Mouse (Mus musculus): ENCODE measurements around the gene Sf3a3. TPM values are rescaled to one million over a fixed set of nuclear protein-coding genes. Genes with fewer than 3 reads are reported as not detected.

Gene Sf3a3
- polyA plus RNA-seq, 1 experiment: 24.2 TPM

DNA sequence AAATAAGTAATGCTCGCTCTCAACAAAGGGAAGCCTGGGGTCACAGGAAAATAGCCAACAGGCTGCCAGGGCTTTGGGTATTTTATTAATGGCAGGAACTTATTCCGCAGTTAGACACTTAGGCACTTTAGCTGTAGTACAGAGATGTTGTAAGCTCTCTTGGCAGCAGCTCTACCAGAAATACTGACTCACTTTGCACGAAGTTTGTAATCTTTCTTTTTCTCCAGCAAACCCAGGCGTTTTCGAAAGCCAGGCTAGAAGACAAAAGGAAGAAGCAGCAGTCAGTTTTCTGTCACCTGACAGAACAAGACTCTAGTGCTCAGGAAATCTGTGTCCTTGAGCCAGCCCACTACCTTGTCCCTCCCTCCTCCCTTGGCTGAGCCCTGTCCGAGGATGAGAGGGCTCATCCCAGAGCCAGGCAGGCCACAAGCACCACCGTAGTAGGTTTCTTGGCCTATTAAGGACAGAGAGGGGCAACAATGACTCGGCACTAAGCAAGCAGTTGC, 28.6 kb upstream of the Sf3a3 start:
- Histone ChIP-seq H3K4me3 (ENCODE audit: control insufficient read depth, low read depth, low read length) (no peak overlapping the region), H3K36me3 (ENCODE audit: control insufficient read depth, insufficient read depth, low read length) (peaks cover 2% of the 10 kb centered on the region; the same call in 1 of the 2 replicates), H3K27me3 (ENCODE audit: control insufficient read depth, insufficient read depth, low read length) (no peaks in the 10 kb centered on the region), H3K4me1 (ENCODE audit: control insufficient read depth, insufficient read depth, low read length) (no peaks in the 10 kb centered on the region), H3K27ac (ENCODE audit: control insufficient read depth, insufficient read depth, low read depth, low read length) (no peak overlapping the region)
- no peak for TF ChIP-seq CTCF (IDR thresholded peaks at IDR 0.05; ENCODE audit: control insufficient read depth, insufficient read depth, insufficient replicate concordance, low read depth, low read length)
- no peak for TF ChIP-seq POLR2A (IDR thresholded peaks at IDR 0.05; ENCODE audit: control insufficient read depth, low read depth, low read length)

GRCm38 (mm10) chr4:124691455-124691854, 23.1 kb upstream of the Sf3a3 start:
- Histone ChIP-seq H3K27me3 (ENCODE audit: control insufficient read depth, insufficient read depth, low read length) (no peaks in the 10 kb centered on the region), H3K4me1 (ENCODE audit: control insufficient read depth, insufficient read depth, low read length) (peaks cover 2% of the 10 kb centered on the region), H3K36me3 (ENCODE audit: control insufficient read depth, insufficient read depth, low read length) (no peaks in the 10 kb centered on the region), H3K4me3 (ENCODE audit: control insufficient read depth, low read depth, low read length) (no peak overlapping the region), H3K27ac (ENCODE audit: control insufficient read depth, insufficient read depth, low read depth, low read length) (no peak overlapping the region)
- TF ChIP-seq CTCF (IDR thresholded peaks at IDR 0.05; ENCODE audit: control insufficient read depth, insufficient read depth, insufficient replicate concordance, low read depth, low read length) (no peak), POLR2A (IDR thresholded peaks at IDR 0.05; ENCODE audit: control insufficient read depth, low read depth, low read length) (no peak)

DNA sequence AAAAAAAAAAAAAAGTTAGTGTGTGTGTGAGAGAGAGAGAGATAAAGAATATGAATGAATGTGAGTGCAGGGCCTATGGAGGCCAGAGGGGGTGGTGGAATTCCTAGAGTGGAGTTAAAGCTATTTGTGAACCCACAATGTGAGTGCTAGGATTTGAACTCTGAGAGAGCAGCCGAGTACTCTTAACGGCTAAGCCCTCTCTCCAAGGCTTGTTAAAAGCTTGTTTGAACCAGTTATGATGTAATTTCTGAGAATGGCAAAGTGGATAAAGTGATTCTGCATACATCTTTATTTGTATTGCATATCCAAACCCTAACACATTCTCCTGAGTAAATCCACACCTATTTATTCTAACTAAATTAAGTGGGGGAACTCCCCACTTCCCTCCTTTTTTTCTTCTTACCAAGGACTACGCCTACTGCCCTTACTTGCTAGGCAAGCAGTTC, 22.1 kb upstream of the Sf3a3 start:
- no peak for TF ChIP-seq CTCF (IDR thresholded peaks at IDR 0.05; ENCODE audit: control insufficient read depth, insufficient read depth, insufficient replicate concordance, low read depth, low read length)
- TF ChIP-seq POLR2A (IDR thresholded peaks at IDR 0.05; ENCODE audit: control insufficient read depth, low read depth, low read length): no peak
- no peak overlapping the region for H3K27ac ChIP-seq (ENCODE audit: control insufficient read depth, insufficient read depth, low read depth, low read length)
- no peak overlapping the region; the same call in 1 of the 2 replicates for H3K4me3 ChIP-seq (ENCODE audit: control insufficient read depth, low read depth, low read length)
- H3K27me3 ChIP-seq (ENCODE audit: control insufficient read depth, insufficient read depth, low read length): no peaks in the 10 kb centered on the region
- H3K4me1 ChIP-seq (ENCODE audit: control insufficient read depth, insufficient read depth, low read length): peaks cover 2% of the 10 kb centered on the region
- no peaks in the 10 kb centered on the region for H3K36me3 ChIP-seq (ENCODE audit: control insufficient read depth, insufficient read depth, low read length)

GRCm38 (mm10) chr4:124693135-124693894, 21.3 kb upstream of the Sf3a3 start, which contains the start of gene Utp11:
TSS of gene Utp11 (minus strand) at chr4:124693600.
- no peaks in the 10 kb centered on the region for H3K27me3 ChIP-seq (ENCODE audit: control insufficient read depth, insufficient read depth, low read length)
- H3K27ac ChIP-seq (ENCODE audit: control insufficient read depth, insufficient read depth, low read depth, low read length): peak within 1 kb of the TSS; percentile 71
- H3K4me1 ChIP-seq (ENCODE audit: control insufficient read depth, insufficient read depth, low read length): peaks cover 2% of the 10 kb centered on the region
- no peak for TF ChIP-seq CTCF (IDR thresholded peaks at IDR 0.05; ENCODE audit: control insufficient read depth, insufficient read depth, insufficient replicate concordance, low read depth, low read length)
- peak; percentile 83 for TF ChIP-seq POLR2A (IDR thresholded peaks at IDR 0.05; ENCODE audit: control insufficient read depth, low read depth, low read length)
- no peaks in the 10 kb centered on the region for H3K36me3 ChIP-seq (ENCODE audit: control insufficient read depth, insufficient read depth, low read length)
- H3K4me3 ChIP-seq (ENCODE audit: control insufficient read depth, low read depth, low read length): peak within 1 kb of the TSS; percentile 90

DNA sequence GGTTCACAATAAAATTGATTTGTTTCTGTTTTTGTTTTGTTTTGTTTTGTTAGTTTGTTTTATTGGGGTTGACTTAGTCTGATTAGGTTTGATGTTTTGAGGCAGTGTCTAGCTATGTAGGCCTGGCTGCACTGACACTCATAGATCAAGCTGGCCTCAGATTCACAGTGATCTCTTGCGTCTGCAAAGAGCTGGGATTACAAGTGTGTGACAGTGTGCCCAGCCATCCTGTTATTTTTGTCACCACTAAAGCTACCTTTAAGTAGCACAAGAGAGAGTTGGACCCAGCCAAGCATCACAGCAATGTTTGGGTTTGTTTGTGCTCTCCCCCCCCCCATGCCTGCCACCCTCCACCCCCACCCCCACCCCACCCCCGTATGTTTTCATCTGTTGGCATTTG, 20.0 kb upstream of the Sf3a3 start:
- TF ChIP-seq POLR2A (IDR thresholded peaks at IDR 0.05; ENCODE audit: control insufficient read depth, low read depth, low read length): no peak
- no peak for TF ChIP-seq CTCF (IDR thresholded peaks at IDR 0.05; ENCODE audit: control insufficient read depth, insufficient read depth, insufficient replicate concordance, low read depth, low read length)
- Histone ChIP-seq H3K4me1 (ENCODE audit: control insufficient read depth, insufficient read depth, low read length) (peaks cover 5% of the 10 kb centered on the region), H3K27ac (ENCODE audit: control insufficient read depth, insufficient read depth, low read depth, low read length) (no peak overlapping the region)

DNA sequence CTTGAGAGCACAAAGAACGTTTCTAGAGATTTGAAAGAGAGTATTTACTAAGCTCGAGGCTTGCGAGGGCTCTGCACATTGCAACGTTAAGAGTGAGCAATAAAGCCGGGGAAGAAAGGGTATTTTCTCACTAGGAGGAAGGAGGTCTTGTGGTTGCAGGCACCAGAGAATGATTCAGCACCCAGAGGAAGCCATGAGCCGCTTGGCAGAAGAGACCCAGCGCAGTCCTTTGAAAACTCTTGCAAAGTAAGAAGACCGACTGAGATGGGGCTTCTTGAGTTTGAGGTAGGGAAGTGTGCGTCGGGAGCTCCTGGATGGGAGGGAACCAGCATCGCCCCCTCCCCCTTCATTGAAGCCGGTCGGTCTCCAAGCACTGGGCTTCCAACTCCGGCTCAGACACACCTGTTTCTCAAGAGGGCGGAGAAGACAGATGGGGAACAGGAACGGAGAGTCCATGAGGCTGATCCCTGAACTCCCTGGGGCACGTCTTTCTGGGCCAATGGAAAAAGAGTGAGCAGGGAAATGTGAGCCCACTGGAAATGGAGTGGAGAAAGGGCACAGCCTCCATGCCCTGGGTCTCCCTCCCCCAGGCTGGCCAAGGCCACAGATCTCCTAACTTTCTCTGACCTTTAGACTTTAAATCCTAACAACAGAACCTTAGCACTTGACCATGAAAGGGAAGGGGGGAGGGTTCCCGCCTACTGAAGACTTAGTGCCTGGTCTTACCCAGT, 18.6 kb upstream of the Sf3a3 start:
- H3K4me1 ChIP-seq (ENCODE audit: control insufficient read depth, insufficient read depth, low read length): peaks cover 12% of the 10 kb centered on the region
- no peak overlapping the region for H3K4me3 ChIP-seq (ENCODE audit: control insufficient read depth, low read depth, low read length)
- no peak overlapping the region for H3K27ac ChIP-seq (ENCODE audit: control insufficient read depth, insufficient read depth, low read depth, low read length)
- no peaks in the 10 kb centered on the region for H3K36me3 ChIP-seq (ENCODE audit: control insufficient read depth, insufficient read depth, low read length)
- TF ChIP-seq CTCF (IDR thresholded peaks at IDR 0.05; ENCODE audit: control insufficient read depth, insufficient read depth, insufficient replicate concordance, low read depth, low read length) (no peak), POLR2A (IDR thresholded peaks at IDR 0.05; ENCODE audit: control insufficient read depth, low read depth, low read length) (no peak)
- no peaks in the 10 kb centered on the region for H3K27me3 ChIP-seq (ENCODE audit: control insufficient read depth, insufficient read depth, low read length)

More for the DNA sequence above, 20.0 kb upstream of the Sf3a3 start:
- H3K36me3 ChIP-seq (ENCODE audit: control insufficient read depth, insufficient read depth, low read length): no peaks in the 10 kb centered on the region
- no peak overlapping the region for H3K4me3 ChIP-seq (ENCODE audit: control insufficient read depth, low read depth, low read length)
- H3K27me3 ChIP-seq (ENCODE audit: control insufficient read depth, insufficient read depth, low read length): no peaks in the 10 kb centered on the region

DNA sequence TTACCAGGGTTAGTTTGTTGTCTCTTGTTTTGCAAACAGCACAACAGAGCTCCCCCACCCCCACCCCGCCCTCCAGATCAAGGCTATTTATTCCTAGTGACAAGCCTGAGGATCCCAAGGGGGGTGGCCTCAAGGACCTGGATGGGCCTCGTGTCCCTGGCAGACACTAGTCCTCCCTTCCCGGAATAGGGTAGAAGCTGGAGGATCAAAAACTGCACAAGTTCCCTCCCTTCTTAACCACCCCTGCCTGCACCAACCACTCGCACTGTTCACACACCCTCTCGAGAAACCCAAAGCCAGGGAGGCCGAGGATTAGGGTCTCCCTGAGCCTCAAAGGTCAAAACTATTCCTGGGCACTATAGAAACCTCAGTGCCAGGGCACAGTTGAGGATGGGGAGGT, 14.8 kb upstream of the Sf3a3 start:
- TF ChIP-seq CTCF (IDR thresholded peaks at IDR 0.05; ENCODE audit: control insufficient read depth, insufficient read depth, insufficient replicate concordance, low read depth, low read length): no peak
- TF ChIP-seq POLR2A (IDR thresholded peaks at IDR 0.05; ENCODE audit: control insufficient read depth, low read depth, low read length): no peak
- H3K27ac ChIP-seq (ENCODE audit: control insufficient read depth, insufficient read depth, low read depth, low read length): peak overlapping the region; percentile 73
- H3K27me3 ChIP-seq (ENCODE audit: control insufficient read depth, insufficient read depth, low read length): no peaks in the 10 kb centered on the region
- H3K4me1 ChIP-seq (ENCODE audit: control insufficient read depth, insufficient read depth, low read length): peaks cover 20% of the 10 kb centered on the region
- peak overlapping the region; percentile 69 for H3K4me3 ChIP-seq (ENCODE audit: control insufficient read depth, low read depth, low read length)
- no peaks in the 10 kb centered on the region for H3K36me3 ChIP-seq (ENCODE audit: control insufficient read depth, insufficient read depth, low read length)

Measured in testis, adult 2 months (tissue).